Mouse (Mus musculus) CH12.LX (cell line): ENCODE measurements around the gene Edn2.

ENCODE experiments used
- CTCF ChIP-seq, 2 experiments: IDR thresholded peaks in 1 of 2; conservative IDR thresholded peaks in 1 of 2; 2 replicates each; pipeline ENCODE4 v1.5.1; 2011 to 2012; ENCODE audit warnings: low read depth in 2 of 2, low read length in 2 of 2, improper control_type of control experiment in 1 of 2, inconsistent platforms in 1 of 2, mild to moderate bottlenecking in 1 of 2, moderate library complexity in 1 of 2
- EP300 ChIP-seq: IDR thresholded peaks from 2 replicates; pipeline ENCODE4 v1.6.1; 2011; ENCODE audit warnings: low read length, improper control_type of control experiment
- GABPA ChIP-seq: IDR thresholded peaks from 2 replicates; pipeline ENCODE4 v1.6.1; 2012; ENCODE audit warnings: low read depth, low read length, improper control_type of control experiment, inconsistent platforms; ENCODE audit not compliant: insufficient replicate concordance
- HCFC1 ChIP-seq: IDR thresholded peaks from 2 replicates; pipeline ENCODE4 v1.6.1; 2012; ENCODE audit warnings: low read depth, mild to moderate bottlenecking, inconsistent platforms, low read length, improper control_type of control experiment
- JUND ChIP-seq: conservative IDR thresholded peaks from 2 replicates; pipeline ENCODE4 v1.6.1; 2011; ENCODE audit warnings: low read depth, low read length, improper control_type of control experiment
- MAFK ChIP-seq: IDR thresholded peaks from 2 replicates; pipeline ENCODE4 v1.6.1; 2011; ENCODE audit warnings: low read length, improper control_type of control experiment; ENCODE audit not compliant: insufficient replicate concordance
- MAX ChIP-seq: IDR thresholded peaks from 2 replicates; pipeline ENCODE4 v1.6.1; 2011; ENCODE audit warnings: low read length, improper control_type of control experiment
- POLR2A ChIP-seq: IDR thresholded peaks from 2 replicates; pipeline ENCODE4 v1.6.1; 2011; ENCODE audit warnings: low read depth, mild to moderate bottlenecking, improper control_type of control experiment, low read length
- POLR2AphosphoS2 ChIP-seq: IDR thresholded peaks from 2 replicates; pipeline ENCODE4 v1.6.1; 2011; ENCODE audit warnings: low read depth, low read length, improper control_type of control experiment
- RAD21 ChIP-seq: IDR thresholded peaks from 2 replicates; pipeline ENCODE4 v1.6.1; 2011; ENCODE audit warnings: low read depth, mild to moderate bottlenecking, low read length, improper control_type of control experiment, moderate library complexity
- UBTF ChIP-seq: IDR thresholded peaks from 2 replicates; pipeline ENCODE4 v1.6.1; 2012; ENCODE audit warnings: low read depth, mild to moderate bottlenecking, inconsistent platforms, low read length, improper control_type of control experiment, moderate library complexity
- ZNF384 ChIP-seq: IDR thresholded peaks from 2 replicates; pipeline ENCODE4 v1.6.1; 2012; ENCODE audit warnings: low read depth, low read length, improper control_type of control experiment, inconsistent platforms

DNA sequence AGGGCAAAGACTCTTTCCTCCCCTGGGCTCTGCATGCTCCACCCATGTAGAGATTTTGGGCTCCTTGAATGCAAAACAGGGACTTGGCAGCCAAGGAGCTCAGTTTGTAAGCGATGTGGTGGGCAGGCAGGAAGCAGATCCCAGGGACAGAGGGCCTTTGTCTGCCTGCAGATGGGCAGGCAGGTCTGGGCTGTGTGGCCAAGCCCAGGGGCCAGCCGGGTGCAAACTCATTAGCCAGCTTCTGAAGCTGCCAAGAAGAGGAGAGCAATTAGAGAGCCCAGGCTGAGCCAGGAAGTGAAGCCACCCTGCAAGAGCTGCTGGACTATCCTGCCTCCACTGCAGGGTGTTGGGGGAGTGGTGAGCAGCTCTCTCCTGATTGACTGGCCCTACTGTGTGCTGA lies 28.9 kb downstream of the Edn2 start:
- TF ChIP-seq EP300 (no peak), JUND (no peak), HCFC1 (no peak), CTCF (conservative IDR thresholded peaks at IDR 0.05 in 1 of 2, IDR thresholded peaks at IDR 0.05 in 1 of 2; ENCODE audit: low read depth in 2 of 2, low read length in 2 of 2) (no peak), MAFK (no peak), POLR2AphosphoS2 (no peak), POLR2A (no peak), RAD21 (no peak), ZNF384 (no peak), MAX (no peak), UBTF (no peak), GABPA (no peak)
